Mouse (Mus musculus) kidney, adult 2 months (tissue): ENCODE results near the gene Hoxd8.

Experiments
- CTCF ChIP-seq: fragments of 200-500 bp; conservative IDR thresholded peaks from 2 replicates; pipeline ENCODE4 v1.5.1; 2011; ENCODE audit warnings: low read depth, mild to moderate bottlenecking, control low read depth, low read length, moderate library complexity, mixed read lengths; ENCODE audit not compliant: insufficient read depth, insufficient read length
- POLR2A ChIP-seq: fragments of 200-500 bp; IDR thresholded peaks from one replicate; pipeline ENCODE4 v1.6.1; 2011; ENCODE audit warnings: low read depth, low read length, control low read depth

DNA sequence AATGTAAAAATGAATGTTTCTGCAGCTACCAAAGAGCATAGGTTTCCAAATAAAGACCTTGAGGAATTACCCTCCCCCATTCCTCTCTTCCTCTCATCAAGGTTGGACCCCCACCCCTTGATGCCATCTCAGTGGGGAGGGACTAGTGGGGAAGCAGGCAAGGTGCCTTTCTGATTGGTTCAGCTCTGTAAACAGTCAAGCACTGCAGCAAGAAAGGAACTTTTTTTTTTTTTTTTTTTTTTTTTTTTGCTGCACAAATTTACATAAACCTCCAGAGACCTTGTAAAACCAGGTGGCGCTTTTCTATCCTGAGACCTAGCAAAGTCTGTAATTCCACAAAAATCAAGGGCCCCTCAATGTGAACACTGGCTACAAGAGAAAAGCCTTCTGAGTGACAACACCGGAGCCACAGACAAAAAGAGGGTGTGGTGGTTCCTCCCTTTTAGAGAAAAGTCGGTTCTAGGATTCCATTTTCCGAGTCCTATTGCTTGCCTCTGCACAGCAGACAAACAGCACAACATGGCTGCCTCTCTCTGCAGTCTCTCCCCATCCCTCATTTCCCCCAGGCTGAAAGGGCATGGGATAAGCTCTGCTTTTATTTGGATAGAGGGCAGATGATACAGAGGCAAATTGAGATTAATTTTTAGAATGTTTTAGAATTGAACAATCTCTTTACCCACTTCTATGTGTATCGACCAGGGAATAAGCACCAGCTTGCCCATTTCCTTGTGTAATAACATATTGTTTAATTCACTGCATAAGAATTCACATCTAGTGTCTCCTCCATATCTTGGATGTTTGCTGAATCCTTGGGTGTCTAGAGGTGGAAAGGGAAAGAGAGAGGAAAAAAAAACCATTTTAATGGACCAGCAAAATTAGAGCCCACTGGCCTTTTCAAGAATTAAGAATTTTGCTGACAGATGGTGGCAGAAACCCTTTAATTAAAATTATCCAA is 5.3 kb downstream of the Hoxd8 start:
- TF ChIP-seq CTCF (no peak), POLR2A (no peak)
